Mouse (Mus musculus): ENCODE measurements around the gene Lgals3bp. TPM values are rescaled to one million over a fixed set of nuclear protein-coding genes. Genes with fewer than 3 reads are reported as not detected.

Gene Lgals3bp
- total RNA-seq, 1 experiment: 1.5 TPM

- DNase-seq (ENCODE audit: low read depth, low spot score): no peak
- Histone ChIP-seq H3K9me3 (ENCODE audit: control insufficient read depth, insufficient read depth, low read depth, low read length) (no peaks in the 10 kb centered on the region), H3K4me1 (ENCODE audit: control insufficient read depth in 2 of 2, insufficient read depth in 2 of 2, low read length in 2 of 2, poor library complexity in 1 of 2) (peaks cover 0 to 17% of the 10 kb centered on the region in 2 experiments), H3K4me3 (ENCODE audit: insufficient read depth in 1 of 2, low read depth in 1 of 2, low read length in 2 of 2, poor library complexity in 1 of 2, severe bottlenecking in 1 of 2) (no peak overlapping the region), H3K27ac (ENCODE audit: insufficient read depth, low read depth, low read length, poor library complexity, severe bottlenecking) (no peak overlapping the region), H3K36me3 (ENCODE audit: control insufficient read depth, insufficient read depth, low read length, poor library complexity, severe bottlenecking) (no peaks in the 10 kb centered on the region), H3K9ac (ENCODE audit: insufficient read depth, low read depth, low read length, poor library complexity, severe bottlenecking) (no peak overlapping the region)
- no peak for TF ChIP-seq MAFK (IDR thresholded peaks at IDR 0.05; ENCODE audit: insufficient read depth, low read depth, low read length)
- no peak for TF ChIP-seq ZC3H11A (IDR thresholded peaks at IDR 0.05; ENCODE audit: borderline replicate concordance, low read depth, low read length)
- TF ChIP-seq ZNF384 (IDR thresholded peaks at IDR 0.05; ENCODE audit: low read depth, low read length): no peak
- no peak for TF ChIP-seq HCFC1 (IDR thresholded peaks at IDR 0.05; ENCODE audit: borderline replicate concordance, insufficient read depth, low read length)
- no peak for TF ChIP-seq CHD2 (IDR thresholded peaks at IDR 0.05; ENCODE audit: low read depth, low read length)
- in situ Hi-C loops (cut with MboI; ENCODE audit: low sequenced_read_pairs in 2 of 2, unreplicated experiment in 2 of 2): no loop called here
Measured at GRCm38 (mm10) chr11:118436471-118436935, 34.6 kb upstream of the Lgals3bp start.

- Histone ChIP-seq H3K9ac (ENCODE audit: insufficient read depth, low read depth, low read length, poor library complexity, severe bottlenecking) (peak overlapping the region; percentile 46; the same call in 1 of the 2 replicates), H3K4me1 (ENCODE audit: control insufficient read depth in 2 of 2, insufficient read depth in 2 of 2, low read length in 2 of 2, poor library complexity in 1 of 2) (peaks cover 0 to 15% of the 10 kb centered on the region in 2 experiments), H3K4me3 (ENCODE audit: insufficient read depth in 1 of 2, low read depth in 1 of 2, low read length in 2 of 2, poor library complexity in 1 of 2, severe bottlenecking in 1 of 2) (peak overlapping the region; percentile 2 to 58; a peak in 2 of 4 replicates), H3K27ac (ENCODE audit: insufficient read depth, low read depth, low read length, poor library complexity, severe bottlenecking) (no peak overlapping the region), H3K36me3 (ENCODE audit: control insufficient read depth, insufficient read depth, low read length, poor library complexity, severe bottlenecking) (no peaks in the 10 kb centered on the region), H3K9me3 (ENCODE audit: control insufficient read depth, insufficient read depth, low read depth, low read length) (no peaks in the 10 kb centered on the region)
- in situ Hi-C loops (cut with MboI; ENCODE audit: low sequenced_read_pairs in 2 of 2, unreplicated experiment in 2 of 2): no loop called here
- no peak for DNase-seq (ENCODE audit: low read depth, low spot score)
- no peak for TF ChIP-seq CHD2 (IDR thresholded peaks at IDR 0.05; ENCODE audit: low read depth, low read length)
- no peak for TF ChIP-seq MAFK (IDR thresholded peaks at IDR 0.05; ENCODE audit: insufficient read depth, low read depth, low read length)
- no peak for TF ChIP-seq ZNF384 (IDR thresholded peaks at IDR 0.05; ENCODE audit: low read depth, low read length)
- TF ChIP-seq ZC3H11A (IDR thresholded peaks at IDR 0.05; ENCODE audit: borderline replicate concordance, low read depth, low read length): no peak
- no peak for TF ChIP-seq HCFC1 (IDR thresholded peaks at IDR 0.05; ENCODE audit: borderline replicate concordance, insufficient read depth, low read length)
Measured at GRCm38 (mm10) chr11:118434093-118434492, 32.2 kb upstream of the Lgals3bp start.

GRCm38 (mm10) chr11:118433398-118433868 is 31.5 kb upstream of the Lgals3bp start:
- Histone ChIP-seq H3K4me3 (ENCODE audit: insufficient read depth in 1 of 2, low read depth in 1 of 2, low read length in 2 of 2, poor library complexity in 1 of 2, severe bottlenecking in 1 of 2) (peak overlapping the region in 1 of 2 experiments; percentile 58; a peak in 1 of 4 replicates), H3K4me1 (ENCODE audit: control insufficient read depth in 2 of 2, insufficient read depth in 2 of 2, low read length in 2 of 2, poor library complexity in 1 of 2) (peaks cover 0 to 12% of the 10 kb centered on the region in 2 experiments), H3K9ac (ENCODE audit: insufficient read depth, low read depth, low read length, poor library complexity, severe bottlenecking) (peak overlapping the region; percentile 4; the same call in 1 of the 2 replicates), H3K27ac (ENCODE audit: insufficient read depth, low read depth, low read length, poor library complexity, severe bottlenecking) (no peak overlapping the region; the same call in 1 of the 2 replicates), H3K9me3 (ENCODE audit: control insufficient read depth, insufficient read depth, low read depth, low read length) (no peaks in the 10 kb centered on the region), H3K36me3 (ENCODE audit: control insufficient read depth, insufficient read depth, low read length, poor library complexity, severe bottlenecking) (no peaks in the 10 kb centered on the region)
- TF ChIP-seq ZNF384 (IDR thresholded peaks at IDR 0.05; ENCODE audit: low read depth, low read length): no peak
- TF ChIP-seq ZC3H11A (IDR thresholded peaks at IDR 0.05; ENCODE audit: borderline replicate concordance, low read depth, low read length): no peak
- TF ChIP-seq MAFK (IDR thresholded peaks at IDR 0.05; ENCODE audit: insufficient read depth, low read depth, low read length): no peak
- no peak for TF ChIP-seq HCFC1 (IDR thresholded peaks at IDR 0.05; ENCODE audit: borderline replicate concordance, insufficient read depth, low read length)
- TF ChIP-seq CHD2 (IDR thresholded peaks at IDR 0.05; ENCODE audit: low read depth, low read length): no peak
- DNase-seq (ENCODE audit: low read depth, low spot score): no peak
- in situ Hi-C loops (cut with MboI; ENCODE audit: low sequenced_read_pairs in 2 of 2, unreplicated experiment in 2 of 2): no loop called here

- Histone ChIP-seq H3K27ac (ENCODE audit: insufficient read depth, low read depth, low read length, poor library complexity, severe bottlenecking) (no peak overlapping the region), H3K4me1 (ENCODE audit: control insufficient read depth in 2 of 2, insufficient read depth in 2 of 2, low read length in 2 of 2, poor library complexity in 1 of 2) (peaks cover 0 to 10% of the 10 kb centered on the region in 2 experiments; a peak in 3 of 4 replicates), H3K9ac (ENCODE audit: insufficient read depth, low read depth, low read length, poor library complexity, severe bottlenecking) (no peak overlapping the region), H3K9me3 (ENCODE audit: control insufficient read depth, insufficient read depth, low read depth, low read length) (no peaks in the 10 kb centered on the region), H3K4me3 (ENCODE audit: insufficient read depth in 1 of 2, low read depth in 1 of 2, low read length in 2 of 2, poor library complexity in 1 of 2, severe bottlenecking in 1 of 2) (no peak overlapping the region), H3K36me3 (ENCODE audit: control insufficient read depth, insufficient read depth, low read length, poor library complexity, severe bottlenecking) (no peaks in the 10 kb centered on the region)
- no peak for DNase-seq (ENCODE audit: low read depth, low spot score)
- TF ChIP-seq ZC3H11A (IDR thresholded peaks at IDR 0.05; ENCODE audit: borderline replicate concordance, low read depth, low read length) (no peak), MAFK (IDR thresholded peaks at IDR 0.05; ENCODE audit: insufficient read depth, low read depth, low read length) (no peak), HCFC1 (IDR thresholded peaks at IDR 0.05; ENCODE audit: borderline replicate concordance, insufficient read depth, low read length) (no peak), CHD2 (IDR thresholded peaks at IDR 0.05; ENCODE audit: low read depth, low read length) (no peak), ZNF384 (IDR thresholded peaks at IDR 0.05; ENCODE audit: low read depth, low read length) (no peak)
- in situ Hi-C loops (cut with MboI; ENCODE audit: low sequenced_read_pairs in 2 of 2, unreplicated experiment in 2 of 2): no loop called here
Measured at GRCm38 (mm10) chr11:118431100-118431948, 29.4 kb upstream of the Lgals3bp start.

All from ES-E14 (cell line).